Mouse (Mus musculus) adrenal gland, adult 8-10 months (tissue): ENCODE results near the gene Znrf4. TPM values are rescaled to one million over a fixed set of nuclear protein-coding genes. Genes with fewer than 3 reads are reported as not detected.

Experiments
- DNase-seq: peaks from one replicate; pipeline ENCODE4 v3.0.0; 2022
- total RNA-seq, 4 experiments: library from RNA; stranded (reverse); gene quantifications; 2 replicates each; pipeline ENCODE4 v1.2.4; 2022

The Znrf4 gene
- not detected for total RNA-seq

GRCm38 (mm10) chr17:56512310-56512709 is at the start of gene Znrf4:
TSS of gene Znrf4 (minus strand) at chr17:56512431.
- DNase-seq = no peak

GRCm38 (mm10) chr17:56561866-56562265 is 49.6 kb upstream of the Znrf4 start:
- DNase-seq = peak; percentile 59

GRCm38 (mm10) chr17:56560131-56560530 is 47.9 kb upstream of the Znrf4 start:
- DNase-seq = no peak

GRCm38 (mm10) chr17:56559386-56559785 is 47.2 kb upstream of the Znrf4 start:
- no peak for DNase-seq

DNA sequence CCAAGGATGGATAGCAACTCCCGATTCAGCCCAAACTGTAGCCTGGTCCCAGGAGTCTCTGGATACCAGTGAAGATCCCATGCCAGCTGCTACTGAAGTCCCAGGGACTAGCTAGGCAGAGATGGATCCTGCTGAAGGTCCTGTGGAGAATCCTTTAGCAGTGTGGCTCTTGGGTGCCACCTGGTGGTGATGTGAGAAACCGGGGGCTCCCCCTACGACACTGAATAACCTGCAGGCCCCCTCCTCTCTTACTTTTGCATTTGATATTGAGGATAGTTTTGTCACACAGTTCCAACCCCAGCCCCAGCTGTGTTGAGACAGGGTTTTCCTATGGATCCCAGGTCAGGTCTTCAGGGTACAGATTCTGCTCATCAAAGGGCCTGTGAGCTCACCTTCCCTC is 46.2 kb upstream of the Znrf4 start:
- peak; percentile 40 for DNase-seq

GRCm38 (mm10) chr17:56554122-56554551 is 41.9 kb upstream of the Znrf4 start, which contains the start of gene Gm20219:
TSS of gene Gm20219 (minus strand) at chr17:56554387.
- DNase-seq = no peak

- DNase-seq = no peak
Measured at GRCm38 (mm10) chr17:56552781-56553363, 40.6 kb upstream of the Znrf4 start.

DNA sequence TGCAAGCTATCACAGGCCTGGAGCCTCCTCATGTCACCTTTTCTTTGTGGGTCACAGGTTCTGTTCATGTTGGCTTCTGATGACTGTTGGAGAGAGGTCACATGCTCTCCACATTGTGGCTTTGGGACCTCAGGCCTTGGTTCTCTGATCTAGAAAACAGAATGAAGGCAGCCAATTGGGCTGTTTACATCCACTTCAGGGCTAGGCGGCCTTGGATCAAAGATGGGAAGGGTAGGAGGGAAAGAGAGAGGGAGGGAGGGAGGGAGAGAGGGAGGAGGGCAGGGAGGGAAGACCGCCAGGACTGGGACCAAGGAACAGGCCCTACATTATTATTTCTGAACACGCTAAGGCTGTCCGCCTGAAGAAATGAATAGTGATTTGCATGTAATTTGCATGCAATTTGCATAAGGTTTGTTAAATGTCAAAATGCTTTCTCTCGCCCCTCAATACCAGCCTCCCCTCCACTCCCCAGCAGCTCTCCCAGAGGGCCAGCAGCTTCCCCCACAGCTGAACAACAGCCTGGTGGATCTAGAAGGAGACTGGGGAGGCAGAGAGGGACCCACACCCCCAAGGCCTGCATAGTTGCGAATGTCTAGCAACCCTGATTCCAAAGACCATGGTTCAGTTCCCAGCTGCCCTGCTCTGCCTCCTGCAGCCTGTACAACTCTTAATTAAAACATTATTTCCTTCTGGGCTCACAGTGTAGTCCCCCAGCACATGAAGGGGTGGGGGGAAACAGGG is 39.8 kb upstream of the Znrf4 start:
- DNase-seq = no peak

- no peak for DNase-seq
Measured at GRCm38 (mm10) chr17:56550784-56551475, 38.7 kb upstream of the Znrf4 start.

DNA sequence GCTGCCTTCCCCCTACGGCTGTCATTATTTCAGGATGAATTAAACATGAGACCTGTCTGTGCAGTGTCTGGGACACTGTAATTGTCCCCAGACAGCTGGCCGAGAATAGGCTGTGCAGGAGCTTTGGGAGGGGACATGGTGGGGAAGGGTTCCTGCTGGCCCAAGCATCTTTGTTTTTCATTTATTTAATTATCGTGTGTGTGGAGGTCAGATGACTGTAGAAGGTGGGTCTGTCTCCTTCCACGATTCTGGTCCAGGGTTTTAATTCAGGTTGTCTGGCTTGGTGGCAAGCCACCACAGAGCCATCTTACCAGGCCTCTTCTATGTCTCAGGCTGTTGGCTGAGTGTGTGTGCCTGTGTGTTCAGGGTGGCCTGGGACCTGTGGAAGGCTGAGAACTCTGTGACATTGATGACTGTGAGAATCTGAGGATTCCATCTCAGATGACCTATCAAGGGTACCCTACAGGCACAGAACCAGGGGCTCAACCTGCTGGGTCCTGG is 36.4 kb upstream of the Znrf4 start:
- no peak for DNase-seq

DNA sequence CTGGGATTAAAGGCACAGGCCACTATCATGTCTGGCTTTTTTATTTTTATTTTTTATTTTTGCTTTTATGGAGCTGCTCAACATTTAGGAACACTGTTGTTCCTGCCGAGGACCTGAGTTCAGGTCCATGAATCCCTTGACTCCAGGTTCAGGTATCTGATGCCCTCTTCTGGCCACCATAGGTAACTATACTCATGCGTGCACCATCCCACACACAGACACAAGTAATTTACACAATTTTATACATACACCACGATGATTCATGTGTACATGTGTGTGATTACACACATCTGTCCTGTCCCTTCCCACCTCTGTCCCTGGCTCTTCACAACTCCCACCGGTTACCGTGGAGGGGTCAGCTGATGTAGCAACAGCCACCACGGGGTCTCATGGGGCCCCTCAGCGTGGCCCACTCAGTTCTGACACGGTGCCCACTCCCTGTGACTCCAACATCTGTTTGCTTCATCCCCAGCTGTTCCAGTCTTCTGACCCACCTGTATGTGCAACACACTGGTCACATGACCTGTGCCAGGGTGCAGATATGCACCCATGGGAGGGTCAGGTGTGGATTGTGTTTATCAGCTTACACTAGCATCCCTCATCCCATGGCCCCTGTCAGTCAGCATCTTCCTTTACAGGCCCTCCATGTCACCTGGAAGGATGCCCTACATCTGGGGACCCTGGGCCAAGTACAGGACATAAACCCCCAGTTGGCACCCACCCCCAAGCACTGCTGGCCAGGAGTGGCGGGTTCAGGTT is 35.8 kb upstream of the Znrf4 start:
- no peak for DNase-seq

DNA sequence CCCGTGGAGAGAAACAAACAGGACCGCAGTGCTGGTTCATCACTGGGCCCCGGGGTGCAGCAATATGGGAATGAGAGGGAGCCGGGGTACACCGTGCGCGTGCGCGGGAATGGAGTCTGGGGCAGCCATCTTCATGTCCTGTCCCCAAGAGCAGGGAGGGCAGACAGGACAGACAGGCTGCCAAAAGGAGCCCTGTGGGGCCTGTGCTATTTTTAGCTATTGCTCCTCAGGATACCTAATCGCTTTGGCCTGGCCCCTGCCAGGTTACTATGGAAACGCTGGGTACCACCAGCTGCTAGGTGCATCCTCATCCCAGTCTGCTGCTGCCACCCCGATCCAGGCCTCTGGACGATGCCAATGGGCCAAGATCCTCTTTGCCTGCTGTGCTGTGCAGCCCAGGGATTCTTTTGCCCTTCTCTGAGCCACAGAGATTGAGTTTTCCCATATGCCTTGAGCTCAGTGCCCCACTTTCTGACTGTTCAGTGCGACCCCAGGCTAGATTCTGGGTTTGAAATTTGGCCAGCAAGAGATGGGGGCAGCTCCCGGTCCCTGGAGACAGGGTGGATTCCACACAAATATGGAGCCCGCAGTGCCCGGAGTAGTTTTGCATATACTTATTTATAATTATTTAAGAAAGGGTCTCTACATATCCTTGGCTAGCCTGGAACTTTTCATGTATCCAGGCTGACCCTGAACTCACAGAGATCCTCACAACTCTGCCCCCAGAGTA is 35.0 kb upstream of the Znrf4 start:
- DNase-seq = no peak

GRCm38 (mm10) chr17:56546576-56546975 is 34.3 kb upstream of the Znrf4 start:
- no peak for DNase-seq

- no peak for DNase-seq
Measured at GRCm38 (mm10) chr17:56545945-56546344, 33.7 kb upstream of the Znrf4 start.

GRCm38 (mm10) chr17:56544699-56545387 is 32.6 kb upstream of the Znrf4 start:
- DNase-seq = no peak

DNA sequence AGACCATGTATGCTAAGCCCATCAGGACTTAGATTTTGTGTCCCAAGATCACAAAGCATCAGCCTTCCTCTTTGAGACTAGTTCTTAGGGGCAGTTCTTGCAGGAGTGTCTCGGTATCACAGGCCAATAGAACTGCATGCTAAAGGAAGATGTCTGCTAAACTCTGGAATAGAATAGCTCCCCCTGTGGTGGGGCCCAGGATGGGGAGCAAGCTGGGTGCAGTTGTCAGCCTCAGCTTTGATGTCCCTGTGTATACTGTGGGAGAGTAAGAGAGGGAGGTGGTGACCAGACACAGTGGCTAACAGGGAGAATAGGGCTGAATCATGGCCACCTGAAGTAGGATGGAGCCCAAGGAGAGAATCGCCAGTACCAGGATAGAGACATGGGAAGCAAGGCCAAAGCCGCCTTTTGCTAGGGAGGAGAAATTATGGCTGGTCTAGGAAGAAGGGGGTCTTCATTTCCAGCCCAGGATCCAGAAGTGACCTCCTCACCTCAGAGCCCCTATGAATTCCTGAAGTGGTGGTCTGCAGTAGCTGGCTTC is 31.5 kb upstream of the Znrf4 start:
- DNase-seq = no peak

- no peak for DNase-seq
Measured at GRCm38 (mm10) chr17:56542736-56543135, 30.5 kb upstream of the Znrf4 start.

DNA sequence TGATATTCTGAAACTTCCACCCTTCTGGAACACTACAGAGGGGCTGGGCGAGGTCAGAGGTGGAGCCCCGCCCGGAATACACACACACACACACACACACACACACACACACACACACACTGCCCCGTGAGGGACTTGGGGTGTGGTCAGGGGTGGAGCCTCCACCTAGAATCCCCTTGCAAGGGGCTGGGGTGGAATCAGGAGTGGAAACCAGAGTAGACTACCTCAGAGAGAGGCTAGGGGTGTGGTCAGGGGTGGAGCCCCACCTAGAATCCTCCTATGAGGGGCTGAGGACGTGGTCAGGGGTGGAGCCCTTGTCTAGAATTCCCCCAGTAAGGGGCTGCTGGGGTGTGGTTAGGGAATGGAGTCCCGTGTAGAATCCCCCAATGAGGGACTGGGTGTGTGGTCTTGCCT is 28.3 kb upstream of the Znrf4 start:
- no peak for DNase-seq

DNA sequence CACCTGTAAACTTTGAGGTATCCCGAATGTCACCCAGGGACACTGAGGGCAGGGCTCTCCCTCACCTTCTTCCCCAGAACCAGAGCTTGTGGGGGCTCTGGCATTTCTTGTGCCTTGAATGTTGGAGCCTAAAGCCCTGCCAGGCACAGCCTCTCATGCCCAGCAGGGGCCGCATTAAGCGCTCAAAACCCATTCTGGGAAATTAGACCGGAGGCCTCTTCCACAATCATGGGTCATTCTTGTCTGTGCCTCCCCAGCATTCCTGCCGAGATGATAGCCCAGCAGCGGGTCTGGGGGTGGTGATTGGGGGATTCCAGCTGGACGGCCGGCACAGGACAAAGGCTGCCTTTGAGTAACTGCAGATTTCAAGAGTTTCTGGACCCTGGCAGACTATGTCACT is 25.7 kb upstream of the Znrf4 start:
- no peak for DNase-seq

DNA sequence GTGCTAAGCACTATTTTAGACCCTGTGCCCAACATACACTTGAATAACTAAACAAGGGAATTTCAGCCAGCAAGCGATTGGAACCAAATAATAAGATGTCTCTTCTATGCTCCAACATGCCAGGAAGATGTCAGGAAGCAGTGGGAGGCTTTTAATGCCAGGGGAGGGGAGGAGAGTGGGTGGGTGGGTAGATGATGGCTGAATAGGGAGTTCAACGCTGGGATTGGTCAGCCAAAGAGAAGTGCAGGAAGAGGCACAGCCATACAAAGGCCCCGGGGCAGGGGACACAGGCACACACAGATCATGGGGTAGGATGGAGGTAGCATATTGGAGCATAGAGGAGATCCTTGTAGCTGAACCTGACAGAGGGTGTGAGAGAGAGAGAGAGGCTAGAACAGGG is 24.6 kb upstream of the Znrf4 start:
- DNase-seq = no peak

DNA sequence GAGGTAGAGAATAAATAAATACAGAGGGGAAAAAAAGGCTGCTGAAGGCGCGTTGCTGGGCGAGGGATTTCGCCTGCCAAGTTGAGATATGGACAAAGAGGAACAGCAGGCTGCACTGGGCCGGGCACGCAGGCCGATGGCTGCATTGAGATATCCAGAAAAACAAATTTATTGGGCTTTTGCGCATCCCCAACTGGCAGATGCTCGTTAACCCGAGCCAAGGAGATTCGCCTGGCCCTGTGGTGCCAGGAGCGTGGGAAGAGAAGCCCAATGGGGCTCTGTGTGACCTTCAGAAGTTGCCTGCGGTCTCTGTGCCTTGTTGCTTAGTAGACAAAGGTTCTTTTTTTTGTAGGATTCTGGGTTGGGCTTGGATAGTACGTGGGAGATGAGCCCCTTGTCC is 24.0 kb upstream of the Znrf4 start:
- no peak for DNase-seq
